Mouse (Mus musculus): ENCODE measurements at regions not wholly inside any gene's neighbourhood (a gene's known extent, or its start where the extent isn't known, plus 50 kb on each side); places are given as distances from the start of the nearest gene placed in this dataset.

DNA sequence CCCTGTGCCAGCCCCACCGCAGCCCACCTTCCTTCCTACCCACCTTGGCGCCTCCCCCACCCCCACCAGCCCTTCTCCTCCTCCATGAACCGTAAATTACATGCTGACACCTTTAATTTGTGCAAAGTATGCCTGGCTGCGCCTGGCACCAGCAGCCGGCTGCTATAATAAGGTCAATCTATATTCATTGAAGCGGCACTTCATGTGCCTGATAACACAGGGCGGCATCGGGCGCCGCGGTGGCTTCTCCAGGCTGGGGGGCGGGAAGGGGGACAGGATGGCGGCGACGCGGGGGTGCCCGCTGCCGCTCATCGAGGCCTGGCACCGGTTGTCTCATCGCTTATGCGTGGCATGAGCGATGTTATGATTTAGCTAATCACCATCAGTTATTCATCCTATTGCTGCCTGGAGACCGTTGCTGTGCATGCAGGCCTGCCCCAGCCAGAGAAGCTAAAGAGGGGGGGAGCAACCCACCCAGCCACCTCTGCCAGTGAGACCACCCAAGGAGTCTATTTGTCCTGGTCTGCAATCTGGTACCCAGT is 157.5 kb downstream of the Rplp1 start:
- Histone ChIP-seq H3K9me3 (ENCODE audit: control insufficient read depth, low read length) (no peaks in the 10 kb centered on the region), H3K4me2 (replicated peaks; ENCODE audit: low read depth) (no peak overlapping the region), H3K4me3 (ENCODE audit: low read depth, low read length) (no peak overlapping the region), H3K4me1 (replicated peaks; ENCODE audit: control insufficient read depth, insufficient read depth) (0 out of 2 replicates have a peak, but pooled peaks cover 2% of the 10 kb centered on the region), H3K27ac (replicated peaks) (no peak overlapping the region), H3K36me3 (ENCODE audit: control insufficient read depth, insufficient read depth, low read length) (no peaks in the 10 kb centered on the region), H3K27me3 (ENCODE audit: control insufficient read depth, insufficient read depth, low read length) (no peaks in the 10 kb centered on the region), H3K9ac (ENCODE audit: low read length) (no peak overlapping the region)
- DNase-seq (ENCODE audit: low spot score) (no peak), ATAC-seq (ENCODE audit: low FRiP score, low TSS enrichment) (no peak)
- TF ChIP-seq EP300 (optimal IDR thresholded peaks at IDR 0.05): no peak
- 55% methylated on average over 23 of the region's 24 CpGs for WGBS

DNA sequence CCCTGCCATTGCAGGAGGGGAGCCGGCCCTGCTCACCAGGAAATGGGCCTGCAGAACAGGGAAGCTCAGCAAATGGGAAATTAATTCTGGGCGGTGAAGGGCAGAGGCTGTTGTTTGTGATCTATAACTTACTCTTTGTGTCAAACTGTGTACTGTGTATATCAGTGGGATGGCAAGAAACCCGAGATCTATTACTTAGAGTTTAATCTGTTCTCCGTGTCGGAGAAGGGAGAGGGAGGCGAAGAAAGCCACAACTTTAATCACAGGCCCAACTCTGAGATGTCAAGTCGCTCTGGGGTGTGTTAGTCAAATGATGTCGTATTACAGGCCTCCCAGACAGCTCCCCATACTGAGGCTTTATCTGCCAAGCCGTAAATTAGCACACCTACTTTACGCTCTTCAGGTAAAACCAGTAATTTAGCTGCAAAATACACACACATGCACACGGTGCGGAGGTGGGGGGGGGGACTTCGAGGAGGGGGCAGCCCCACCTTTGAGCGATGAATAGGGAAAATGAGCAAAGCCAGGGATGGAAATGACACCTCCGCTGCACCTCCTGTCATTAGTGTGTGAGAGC is 158.0 kb downstream of the Rplp1 start:
- Histone ChIP-seq H3K4me2 (replicated peaks; ENCODE audit: low read depth) (no peak overlapping the region), H3K4me3 (ENCODE audit: low read depth, low read length) (no peak overlapping the region), H3K27ac (replicated peaks) (no peak overlapping the region), H3K27me3 (ENCODE audit: control insufficient read depth, insufficient read depth, low read length) (no peaks in the 10 kb centered on the region), H3K4me1 (replicated peaks; ENCODE audit: control insufficient read depth, insufficient read depth) (0 out of 2 replicates have a peak, but pooled peaks cover 2% of the 10 kb centered on the region), H3K36me3 (ENCODE audit: control insufficient read depth, insufficient read depth, low read length) (no peaks in the 10 kb centered on the region), H3K9ac (ENCODE audit: low read length) (no peak overlapping the region), H3K9me3 (ENCODE audit: control insufficient read depth, low read length) (no peaks in the 10 kb centered on the region)
- no peak for ATAC-seq (ENCODE audit: low FRiP score, low TSS enrichment)
- TF ChIP-seq CTCF (IDR thresholded peaks at IDR 0.05; ENCODE audit: low read depth) (no peak), EP300 (optimal IDR thresholded peaks at IDR 0.05) (no peak)
- no peak for DNase-seq (ENCODE audit: low spot score)
- 48% methylated on average over 15 of the region's 15 CpGs for WGBS

DNA sequence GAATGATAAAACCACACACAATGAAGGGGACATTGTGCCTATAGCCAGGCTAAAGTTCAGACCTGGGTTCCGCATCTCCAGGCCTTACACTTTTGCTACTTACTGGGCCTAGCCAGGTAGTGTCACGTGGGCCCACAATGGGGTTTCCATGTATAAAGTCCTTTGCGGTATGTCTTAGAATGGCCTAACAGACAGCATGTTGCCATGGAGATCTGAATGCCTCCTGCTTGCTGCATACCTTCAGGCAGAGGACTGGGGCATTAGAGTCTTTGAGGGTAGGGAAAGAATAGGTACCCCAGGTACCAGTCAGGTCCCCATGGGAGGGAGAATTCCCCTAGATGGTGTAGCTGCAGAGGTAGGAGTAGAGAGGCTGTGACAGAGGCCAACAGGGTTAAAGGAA is 159.0 kb downstream of the Rplp1 start:
- Histone ChIP-seq H3K27ac (replicated peaks) (no peak overlapping the region), H3K27me3 (ENCODE audit: control insufficient read depth, insufficient read depth, low read length) (no peaks in the 10 kb centered on the region), H3K9me3 (ENCODE audit: control insufficient read depth, low read length) (no peaks in the 10 kb centered on the region), H3K4me2 (replicated peaks; ENCODE audit: low read depth) (no peak overlapping the region), H3K36me3 (ENCODE audit: control insufficient read depth, insufficient read depth, low read length) (no peaks in the 10 kb centered on the region), H3K4me1 (replicated peaks; ENCODE audit: control insufficient read depth, insufficient read depth) (0 out of 2 replicates have a peak, but pooled peaks cover 2% of the 10 kb centered on the region), H3K9ac (ENCODE audit: low read length) (no peak overlapping the region), H3K4me3 (ENCODE audit: low read depth, low read length) (no peak overlapping the region)
- no peak for DNase-seq (ENCODE audit: low spot score)
- WGBS: 88% methylated on average over 3 of the region's 3 CpGs
- ATAC-seq (ENCODE audit: low FRiP score, low TSS enrichment): no peak
- TF ChIP-seq CTCF (IDR thresholded peaks at IDR 0.05; ENCODE audit: low read depth) (no peak), EP300 (optimal IDR thresholded peaks at IDR 0.05) (no peak)

DNA sequence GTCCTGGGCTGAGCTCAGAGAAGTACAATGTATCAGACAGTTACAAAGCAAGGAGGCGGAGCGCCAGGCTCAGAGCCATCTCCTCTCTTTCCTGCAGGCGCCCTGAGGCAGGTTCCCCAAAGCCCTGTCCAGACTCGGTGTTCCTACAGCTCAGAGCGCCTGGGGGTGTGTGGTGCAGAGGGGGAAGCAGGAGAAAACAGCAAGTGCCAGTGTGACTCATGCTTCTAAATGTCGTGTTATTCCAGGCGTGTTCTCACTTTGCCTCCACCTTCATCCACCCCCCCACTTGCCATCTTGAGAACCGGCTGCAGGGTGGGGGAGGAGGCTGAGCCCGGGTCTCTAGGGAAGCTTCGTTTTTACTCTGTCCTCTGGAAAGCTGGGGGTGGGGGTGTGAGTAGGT is 160.5 kb downstream of the Rplp1 start:
- peak; percentile 35 for DNase-seq (ENCODE audit: low spot score)
- TF ChIP-seq EP300 (optimal IDR thresholded peaks at IDR 0.05): no peak
- TF ChIP-seq CTCF (IDR thresholded peaks at IDR 0.05; ENCODE audit: low read depth): no peak
- 26% methylated on average over 10 of the region's 10 CpGs for WGBS
- no peak overlapping the region for H3K9ac ChIP-seq (ENCODE audit: low read length)
- no peaks in the 10 kb centered on the region for H3K9me3 ChIP-seq (ENCODE audit: control insufficient read depth, low read length)
- H3K4me2 ChIP-seq (replicated peaks; ENCODE audit: low read depth): no peak overlapping the region
- H3K4me1 ChIP-seq (replicated peaks; ENCODE audit: control insufficient read depth, insufficient read depth): 0 out of 2 replicates have a peak, but pooled peaks cover 2% of the 10 kb centered on the region
- peak; percentile 63 for ATAC-seq (ENCODE audit: low FRiP score, low TSS enrichment)
- H3K36me3 ChIP-seq (ENCODE audit: control insufficient read depth, insufficient read depth, low read length): no peaks in the 10 kb centered on the region
- no peak overlapping the region for H3K27ac ChIP-seq (replicated peaks)
- H3K27me3 ChIP-seq (ENCODE audit: control insufficient read depth, insufficient read depth, low read length): no peaks in the 10 kb centered on the region
- H3K4me3 ChIP-seq (ENCODE audit: low read depth, low read length): no peak overlapping the region

DNA sequence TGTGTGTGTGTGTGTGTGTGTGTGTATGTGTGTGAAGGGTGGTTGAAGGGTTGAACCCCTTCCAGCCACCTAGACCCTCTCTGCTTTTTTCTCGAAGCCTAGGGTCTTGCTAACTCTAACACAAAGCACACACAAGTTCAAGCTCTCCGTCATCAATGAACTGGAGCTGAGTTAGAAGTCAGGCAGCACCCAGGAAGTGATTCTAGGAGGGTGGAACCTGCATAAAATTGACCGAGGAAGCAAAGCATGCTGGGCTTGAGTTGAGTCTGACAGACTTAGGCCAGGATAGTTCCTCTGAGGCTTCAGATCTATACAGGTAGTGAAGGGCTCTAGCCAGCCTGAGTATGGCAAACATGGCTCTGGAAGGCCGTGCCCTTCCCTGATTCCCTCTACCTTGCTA is 165.1 kb downstream of the Rplp1 start:
- Histone ChIP-seq H3K27me3 (ENCODE audit: control insufficient read depth, insufficient read depth, low read length) (no peaks in the 10 kb centered on the region), H3K9ac (ENCODE audit: low read length) (no peak overlapping the region), H3K4me2 (replicated peaks; ENCODE audit: low read depth) (no peak overlapping the region), H3K4me3 (ENCODE audit: low read depth, low read length) (no peak overlapping the region), H3K9me3 (ENCODE audit: control insufficient read depth, low read length) (no peaks in the 10 kb centered on the region), H3K36me3 (ENCODE audit: control insufficient read depth, insufficient read depth, low read length) (no peaks in the 10 kb centered on the region), H3K27ac (replicated peaks) (no peak overlapping the region), H3K4me1 (replicated peaks; ENCODE audit: control insufficient read depth, insufficient read depth) (peaks cover 4% of the 10 kb centered on the region; the same call in 1 of the 2 replicates)
- WGBS: 92% methylated on average over 4 of the region's 4 CpGs
- DNase-seq (ENCODE audit: low spot score) (no peak), ATAC-seq (ENCODE audit: low FRiP score, low TSS enrichment) (no peak)
- TF ChIP-seq CTCF (IDR thresholded peaks at IDR 0.05; ENCODE audit: low read depth): no peak
- no peak for TF ChIP-seq EP300 (optimal IDR thresholded peaks at IDR 0.05)

DNA sequence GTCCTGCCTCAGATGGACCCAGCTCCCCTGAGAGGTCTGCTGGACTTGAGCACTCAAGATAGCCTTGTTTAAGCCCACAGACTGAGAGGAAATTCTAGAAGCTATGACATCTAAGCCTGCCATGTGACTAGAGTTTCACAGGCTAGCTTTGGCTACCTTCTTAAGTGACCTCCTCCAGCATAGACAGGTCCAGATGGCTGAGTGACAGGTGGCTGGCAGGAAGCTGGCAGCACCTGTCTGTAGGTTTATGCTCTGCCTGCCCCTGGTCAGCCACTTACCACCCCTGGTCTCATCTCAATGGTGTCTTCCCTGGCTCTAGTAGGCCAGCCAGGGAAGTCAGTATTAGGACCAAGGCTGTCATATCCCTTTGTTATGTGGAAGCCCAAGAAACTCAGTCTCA is 165.9 kb downstream of the Rplp1 start:
- H3K4me2 ChIP-seq (replicated peaks; ENCODE audit: low read depth): no peak overlapping the region
- no peaks in the 10 kb centered on the region for H3K36me3 ChIP-seq (ENCODE audit: control insufficient read depth, insufficient read depth, low read length)
- no peak overlapping the region for H3K4me3 ChIP-seq (ENCODE audit: low read depth, low read length)
- DNase-seq (ENCODE audit: low spot score) (no peak), ATAC-seq (ENCODE audit: low FRiP score, low TSS enrichment) (no peak)
- TF ChIP-seq EP300 (optimal IDR thresholded peaks at IDR 0.05) (no peak), CTCF (IDR thresholded peaks at IDR 0.05; ENCODE audit: low read depth) (no peak)
- H3K4me1 ChIP-seq (replicated peaks; ENCODE audit: control insufficient read depth, insufficient read depth): peaks cover 2% of the 10 kb centered on the region; the same call in 1 of the 2 replicates
- H3K27ac ChIP-seq (replicated peaks): no peak overlapping the region
- no peaks in the 10 kb centered on the region for H3K27me3 ChIP-seq (ENCODE audit: control insufficient read depth, insufficient read depth, low read length)
- no peak overlapping the region for H3K9ac ChIP-seq (ENCODE audit: low read length)
- no peaks in the 10 kb centered on the region for H3K9me3 ChIP-seq (ENCODE audit: control insufficient read depth, low read length)

Measured in stomach, postnatal 0 days (tissue).